Mouse (Mus musculus) adrenal gland, postnatal 0 days (tissue): ENCODE results near the gene Ski. TPM values are rescaled to one million over a fixed set of nuclear protein-coding genes. Genes with fewer than 3 reads are reported as not detected.

Experiments used
- polyA plus RNA-seq: library from polyadenylated mRNA; unstranded; fragments of >200 nt; fragmentation: Nextera tagmentation; extraction: Ambion mirVana; gene quantifications from 2 replicates; pipeline ENCODE4 v1.2.1, GENCODE M21; 2015

Gene Ski
- polyA plus RNA-seq = 13.8 and 14.6 TPM in 2 replicates

DNA sequence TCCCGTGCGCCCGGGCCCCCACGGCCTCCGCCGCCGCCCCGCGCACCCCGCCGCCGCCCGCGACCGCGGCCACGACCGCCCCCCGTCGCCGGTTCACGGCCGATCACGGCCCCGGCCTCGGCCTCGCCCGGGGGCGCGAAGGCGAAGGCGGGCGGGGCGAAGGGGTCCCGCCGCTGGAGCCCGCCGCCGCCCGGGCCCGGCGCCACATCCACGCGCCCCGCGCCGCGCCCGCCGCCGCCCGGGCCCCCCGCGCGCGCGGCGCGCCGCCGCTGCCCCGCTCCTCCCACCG is at the start of gene Ski:
Gene Ski, minus strand, starts transcription at position 41 of the 289 bp plus-strand sequence.

DNA sequence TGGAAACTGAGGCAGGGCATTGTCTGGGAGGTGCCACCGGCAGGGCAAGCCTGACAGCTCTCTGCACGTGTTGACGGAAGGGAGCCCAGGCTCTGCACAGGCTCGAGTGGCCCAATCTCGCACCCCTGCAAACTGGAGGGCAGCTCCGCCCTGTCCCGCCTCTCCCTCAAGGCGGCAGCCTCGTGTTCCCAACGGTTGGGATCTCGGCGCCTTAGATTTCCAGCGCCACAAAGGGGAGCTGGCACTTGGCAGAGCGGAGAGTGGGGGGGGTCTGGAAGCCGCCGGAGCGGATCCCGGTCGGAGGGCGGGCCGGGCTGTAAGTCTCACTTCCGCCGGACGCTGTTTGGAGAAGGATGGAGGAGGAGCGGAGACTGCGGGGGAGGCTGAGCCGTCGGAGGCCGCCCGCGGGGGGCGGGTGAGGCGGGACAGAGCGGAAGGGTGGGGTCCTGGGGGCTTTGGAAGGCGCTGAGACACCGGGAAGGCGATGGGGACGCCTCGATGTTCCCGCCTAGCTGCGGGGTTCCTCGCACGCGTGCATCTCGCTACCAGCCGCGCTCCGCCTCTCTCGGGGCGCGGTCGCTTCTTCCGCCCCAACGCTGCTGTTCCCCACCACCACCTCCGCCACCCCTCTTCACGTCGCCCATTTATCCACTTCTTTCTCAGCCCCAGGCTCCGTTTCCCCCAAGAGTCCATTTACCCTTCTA is 27.4 kb upstream of the Ski start, which contains the start of gene Faap20:
Gene Faap20, plus strand, starts transcription at position 155 of the 704 bp plus-strand sequence.

Other genes starting within 250 kb of the Ski start
- gene Plch2, start 165.8 kb downstream of the Ski start, polyA plus RNA-seq = 0.61 and 1.5 TPM in 2 replicates
- 10.5 and 20.4 TPM in 2 replicates for gene Pex10, start 155.6 kb downstream of the Ski start, polyA plus RNA-seq
- gene Rer1, start 136.2 kb downstream of the Ski start, polyA plus RNA-seq = 210 and 215 TPM in 2 replicates
- 3.8 and 9.3 TPM in 2 replicates for gene Morn1, start 136.0 kb downstream of the Ski start, polyA plus RNA-seq
- gene Faap20, start 27.2 kb upstream of the Ski start, polyA plus RNA-seq = 52.8 and 70.4 TPM in 2 replicates
- gene Prkcz, start 138.8 kb upstream of the Ski start, polyA plus RNA-seq = 10.6 and 13.6 TPM in 2 replicates
- 0.22 and 0.27 TPM in 2 replicates for gene Gabrd, start 175.5 kb upstream of the Ski start, polyA plus RNA-seq
- gene Cfap74, start 186.6 kb upstream of the Ski start, polyA plus RNA-seq = 1.3 TPM in 2 replicates
- 6.4 and 21.3 TPM in 2 replicates for gene Tmem52, start 246.5 kb upstream of the Ski start, polyA plus RNA-seq